Mouse (Mus musculus): ENCODE measurements around the gene Nek6.

- TF ChIP-seq CTCF (IDR thresholded peaks at IDR 0.05; ENCODE audit: low read depth): no peak
- TF ChIP-seq EP300 (IDR thresholded peaks at IDR 0.05; ENCODE audit: low read depth): peak; percentile 72
Observed at GRCm38 (mm10) chr2:38535521-38536220, 24.2 kb downstream of the Nek6 start.

Measured in liver, embryonic 14.5 days (tissue).